Mouse (Mus musculus): ENCODE measurements around the gene Hbs1l. TPM values are rescaled to one million over a fixed set of nuclear protein-coding genes. Genes with fewer than 3 reads are reported as not detected.

The Hbs1l gene
- polyA plus RNA-seq, 1 experiment from 2014 or later: 42.7 TPM

GRCm38 (mm10) chr10:21367481-21367880, 71.7 kb downstream of the Hbs1l start:
- DNase-seq (ENCODE audit: low spot score): no peak
- Histone ChIP-seq H3K4me1 (replicated peaks; ENCODE audit: control insufficient read depth, insufficient read depth) (no peaks in the 10 kb centered on the region), H3K36me3 (ENCODE audit: control insufficient read depth, insufficient read depth, low read length) (peaks cover 9% of the 10 kb centered on the region), H3K27me3 (ENCODE audit: control insufficient read depth, insufficient read depth, low read length) (no peaks in the 10 kb centered on the region), H3K27ac (replicated peaks) (no peak overlapping the region), H3K9me3 (ENCODE audit: control insufficient read depth, low read length) (no peaks in the 10 kb centered on the region), H3K4me3 (ENCODE audit: low read depth, low read length) (no peak overlapping the region), H3K4me2 (replicated peaks; ENCODE audit: low read depth) (no peak overlapping the region), H3K9ac (ENCODE audit: low read length) (no peak overlapping the region)
- WGBS: 94% methylated on average over 9 of the region's 9 CpGs
- no peak for ATAC-seq (ENCODE audit: low FRiP score, low TSS enrichment)
- TF ChIP-seq CTCF (IDR thresholded peaks at IDR 0.05; ENCODE audit: low read depth): no peak
- no peak for TF ChIP-seq EP300 (optimal IDR thresholded peaks at IDR 0.05)

GRCm38 (mm10) chr10:21369586-21369985, 73.8 kb downstream of the Hbs1l start:
- no peak overlapping the region for H3K4me2 ChIP-seq (replicated peaks; ENCODE audit: low read depth)
- H3K4me1 ChIP-seq (replicated peaks; ENCODE audit: control insufficient read depth, insufficient read depth): no peaks in the 10 kb centered on the region
- peaks cover 6% of the 10 kb centered on the region for H3K36me3 ChIP-seq (ENCODE audit: control insufficient read depth, insufficient read depth, low read length)
- no peak for DNase-seq (ENCODE audit: low spot score)
- TF ChIP-seq CTCF (IDR thresholded peaks at IDR 0.05; ENCODE audit: low read depth) (no peak), EP300 (optimal IDR thresholded peaks at IDR 0.05) (no peak)
- no peak overlapping the region for H3K9ac ChIP-seq (ENCODE audit: low read length)
- no peaks in the 10 kb centered on the region for H3K9me3 ChIP-seq (ENCODE audit: control insufficient read depth, low read length)
- H3K4me3 ChIP-seq (ENCODE audit: low read depth, low read length): no peak overlapping the region
- no peak overlapping the region for H3K27ac ChIP-seq (replicated peaks)
- WGBS: 84% methylated on average over 2 of the region's 2 CpGs
- no peak for ATAC-seq (ENCODE audit: low FRiP score, low TSS enrichment)
- H3K27me3 ChIP-seq (ENCODE audit: control insufficient read depth, insufficient read depth, low read length): no peaks in the 10 kb centered on the region

- 91% methylated on average over 6 of the region's 6 CpGs for WGBS
- Histone ChIP-seq H3K27ac (replicated peaks) (no peak overlapping the region), H3K36me3 (ENCODE audit: control insufficient read depth, insufficient read depth, low read length) (peaks cover 2% of the 10 kb centered on the region; the same call in 1 of the 2 replicates), H3K4me3 (ENCODE audit: low read depth, low read length) (no peak overlapping the region), H3K4me1 (replicated peaks; ENCODE audit: control insufficient read depth, insufficient read depth) (no peaks in the 10 kb centered on the region), H3K4me2 (replicated peaks; ENCODE audit: low read depth) (no peak overlapping the region), H3K9ac (ENCODE audit: low read length) (no peak overlapping the region), H3K9me3 (ENCODE audit: control insufficient read depth, low read length) (no peaks in the 10 kb centered on the region), H3K27me3 (ENCODE audit: control insufficient read depth, insufficient read depth, low read length) (no peaks in the 10 kb centered on the region)
- ATAC-seq (ENCODE audit: low FRiP score, low TSS enrichment) (no peak), DNase-seq (ENCODE audit: low spot score) (no peak)
- TF ChIP-seq CTCF (IDR thresholded peaks at IDR 0.05; ENCODE audit: low read depth) (no peak), EP300 (optimal IDR thresholded peaks at IDR 0.05) (no peak)
Measured at GRCm38 (mm10) chr10:21372271-21372670, 76.5 kb downstream of the Hbs1l start.

GRCm38 (mm10) chr10:21376682-21377473, 81.1 kb downstream of the Hbs1l start, which contains the start of gene Aldh8a1:
Aldh8a1 (plus strand) TSS chr10:21377291.
- Histone ChIP-seq H3K9me3 (ENCODE audit: control insufficient read depth, low read length) (no peaks in the 10 kb centered on the region), H3K4me3 (ENCODE audit: low read depth, low read length) (no peak within 1 kb of the TSS), H3K4me2 (replicated peaks; ENCODE audit: low read depth) (no peak within 1 kb of the TSS), H3K27ac (replicated peaks) (no peak within 1 kb of the TSS), H3K27me3 (ENCODE audit: control insufficient read depth, insufficient read depth, low read length) (no peaks in the 10 kb centered on the region; the same call in 1 of the 2 replicates), H3K36me3 (ENCODE audit: control insufficient read depth, insufficient read depth, low read length) (no peaks in the 10 kb centered on the region), H3K4me1 (replicated peaks; ENCODE audit: control insufficient read depth, insufficient read depth) (no peaks in the 10 kb centered on the region), H3K9ac (ENCODE audit: low read length) (no peak within 1 kb of the TSS)
- DNase-seq (ENCODE audit: low spot score): no peak
- no peak for TF ChIP-seq CTCF (IDR thresholded peaks at IDR 0.05; ENCODE audit: low read depth)
- ATAC-seq (ENCODE audit: low FRiP score, low TSS enrichment): no peak
- WGBS: 84% methylated on average over 13 of the region's 13 CpGs

GRCm38 (mm10) chr10:21378196-21378944, 82.6 kb downstream of the Hbs1l start:
- peak; percentile 41 for DNase-seq (ENCODE audit: low spot score)
- no peaks in the 10 kb centered on the region; the same call in 1 of the 2 replicates for H3K27me3 ChIP-seq (ENCODE audit: control insufficient read depth, insufficient read depth, low read length)
- no peak for TF ChIP-seq EP300 (optimal IDR thresholded peaks at IDR 0.05)
- TF ChIP-seq CTCF (IDR thresholded peaks at IDR 0.05; ENCODE audit: low read depth): peak; percentile 70
- H3K4me3 ChIP-seq (ENCODE audit: low read depth, low read length): no peak overlapping the region
- H3K9me3 ChIP-seq (ENCODE audit: control insufficient read depth, low read length): no peaks in the 10 kb centered on the region
- H3K27ac ChIP-seq (replicated peaks): no peak overlapping the region
- H3K4me2 ChIP-seq (replicated peaks; ENCODE audit: low read depth): no peak overlapping the region
- ATAC-seq (ENCODE audit: low FRiP score, low TSS enrichment): no peak
- no peak overlapping the region for H3K9ac ChIP-seq (ENCODE audit: low read length)
- WGBS: 55% methylated on average over 9 of the region's 9 CpGs
- H3K4me1 ChIP-seq (replicated peaks; ENCODE audit: control insufficient read depth, insufficient read depth): no peaks in the 10 kb centered on the region
- H3K36me3 ChIP-seq (ENCODE audit: control insufficient read depth, insufficient read depth, low read length): no peaks in the 10 kb centered on the region
